Mouse (Mus musculus): ENCODE data around the gene Mlana.

Gene Mlana

GRCm38 (mm10) chr19:29753939-29754338 is 56.3 kb downstream of the Mlana start:
- DNase-seq (ENCODE audit: low spot score) = no peak
